Mouse (Mus musculus) small intestine, adult 2 months (tissue): ENCODE results near the gene Jade1.

Experiments used
- CTCF ChIP-seq: fragments of 200-500 bp; IDR thresholded peaks from 2 replicates; pipeline ENCODE4 v1.5.1; 2012; ENCODE audit warnings: low read depth, mild to moderate bottlenecking, control low read depth, inconsistent platforms, low read length, moderate library complexity, mixed read lengths; ENCODE audit not compliant: insufficient replicate concordance, insufficient read length; ENCODE audit errors: extremely low read depth
- POLR2A ChIP-seq: fragments of 200-500 bp; IDR thresholded peaks from 2 replicates; pipeline ENCODE4 v1.6.1; 2012; ENCODE audit warnings: low read depth, mild to moderate bottlenecking, control low read depth, inconsistent platforms, low read length, moderate library complexity

DNA sequence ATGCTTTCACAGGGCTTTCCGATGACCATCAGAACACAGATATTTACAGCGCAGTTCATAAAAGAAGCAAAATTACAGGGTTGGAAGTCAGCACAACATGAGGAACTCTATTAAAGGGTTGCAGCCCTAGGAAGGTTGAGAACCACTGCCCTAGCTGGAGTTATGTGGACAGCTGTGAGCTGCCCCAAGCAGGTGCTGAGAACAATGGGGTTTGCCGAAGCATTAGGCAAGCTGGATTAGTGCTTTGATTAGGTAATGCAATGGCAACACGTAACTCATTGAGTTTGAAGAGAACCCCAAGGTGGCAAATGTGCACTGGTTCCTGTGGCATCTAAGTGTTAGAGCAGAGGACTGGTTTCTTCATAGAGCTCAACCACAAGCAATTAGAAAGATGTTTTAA lies 34.6 kb upstream of the Jade1 start:
- TF ChIP-seq POLR2A (no peak), CTCF (no peak)
